Mouse (Mus musculus): Measurements from ENCODE around the gene Crip3. TPM values are rescaled to one million over a fixed set of nuclear protein-coding genes. Genes with fewer than 3 reads are reported as not detected.
A peak's percentile ranks its signal among the peaks of the same experiment; 100 is the strongest.

The Crip3 gene
- polyA plus RNA-seq, 1 experiment from 2014 or later = 0.24 TPM

- H3K36me3 ChIP-seq (ENCODE audit: control insufficient read depth, insufficient read depth, low read length) = no peaks in the 10 kb centered on the region
- ATAC-seq (ENCODE audit: insufficient read depth, low FRiP score, low TSS enrichment) = no peak
- DNase-seq (ENCODE audit: low spot score) = no peak
Observed at GRCm38 (mm10) chr17:46419717-46420116, 9.0 kb upstream of the Crip3 start.

DNA sequence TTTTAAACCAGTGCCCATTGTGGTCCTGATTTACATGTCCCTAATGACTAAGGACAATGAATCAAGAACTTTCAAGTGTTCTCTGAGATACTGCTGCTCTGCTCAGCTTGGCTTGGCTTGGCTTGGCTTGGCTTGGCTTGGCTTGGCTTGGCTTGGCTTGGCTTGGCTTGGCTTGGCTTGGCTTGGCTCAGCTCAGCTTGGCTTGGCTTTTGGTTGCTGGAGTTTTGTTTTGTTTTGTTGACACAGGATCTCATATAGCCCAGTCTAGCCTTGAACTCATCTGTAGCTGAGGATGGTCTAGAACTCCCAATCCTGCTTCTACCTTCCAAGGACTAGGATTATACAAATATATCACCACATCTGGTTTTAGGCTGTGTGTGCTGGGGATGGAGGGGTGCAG, 2.2 kb upstream of the Crip3 start:
- DNase-seq (ENCODE audit: low spot score) (no peak), ATAC-seq (ENCODE audit: insufficient read depth, low FRiP score, low TSS enrichment) (no peak)
- Histone ChIP-seq H3K36me3 (ENCODE audit: control insufficient read depth, insufficient read depth, low read length) (no peaks in the 10 kb centered on the region), H3K4me1 (ENCODE audit: control insufficient read depth, insufficient read depth, low read length) (no peaks in the 10 kb centered on the region), H3K9ac (ENCODE audit: low read length) (no peak overlapping the region), H3K9me3 (ENCODE audit: control insufficient read depth, low read length) (no peaks in the 10 kb centered on the region), H3K27me3 (ENCODE audit: control insufficient read depth, insufficient read depth, low read length) (no peaks in the 10 kb centered on the region), H3K4me3 (ENCODE audit: low read depth, low read length) (no peak overlapping the region), H3K4me2 (ENCODE audit: low read depth) (no peak overlapping the region), H3K27ac (ENCODE audit: low read depth, low read length) (no peak overlapping the region)

More at GRCm38 (mm10) chr17:46419717-46420116, 9.0 kb upstream of the Crip3 start:
- Histone ChIP-seq H3K4me1 (ENCODE audit: control insufficient read depth, insufficient read depth, low read length) (no peaks in the 10 kb centered on the region), H3K4me3 (ENCODE audit: low read depth, low read length) (no peak overlapping the region), H3K9ac (ENCODE audit: low read length) (no peak overlapping the region), H3K27me3 (ENCODE audit: control insufficient read depth, insufficient read depth, low read length) (no peaks in the 10 kb centered on the region), H3K4me2 (ENCODE audit: low read depth) (no peak overlapping the region), H3K9me3 (ENCODE audit: control insufficient read depth, low read length) (no peaks in the 10 kb centered on the region), H3K27ac (ENCODE audit: low read depth, low read length) (no peak overlapping the region)

DNA sequence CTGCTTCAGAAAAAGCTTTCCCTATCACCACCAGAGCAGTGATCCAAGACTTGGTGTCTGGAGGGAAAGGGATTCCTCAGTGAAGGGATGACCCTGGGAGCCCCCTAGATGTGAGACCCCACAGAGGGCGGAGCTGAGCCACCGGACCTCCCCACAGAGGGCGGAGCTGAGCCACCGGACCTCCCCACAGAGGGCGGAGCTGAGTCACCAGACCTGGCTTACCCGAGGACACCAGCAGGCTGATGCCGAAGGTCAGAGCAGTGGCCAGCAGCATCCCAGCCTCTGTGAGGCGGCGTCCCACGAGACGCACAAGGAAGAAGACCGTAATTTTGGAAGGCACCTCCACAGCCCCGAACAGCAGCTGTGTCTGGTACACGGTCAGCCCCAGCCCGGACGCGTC, 4.9 kb downstream of the Crip3 start:
- DNase-seq (ENCODE audit: low spot score) = peak; percentile 40

DNA sequence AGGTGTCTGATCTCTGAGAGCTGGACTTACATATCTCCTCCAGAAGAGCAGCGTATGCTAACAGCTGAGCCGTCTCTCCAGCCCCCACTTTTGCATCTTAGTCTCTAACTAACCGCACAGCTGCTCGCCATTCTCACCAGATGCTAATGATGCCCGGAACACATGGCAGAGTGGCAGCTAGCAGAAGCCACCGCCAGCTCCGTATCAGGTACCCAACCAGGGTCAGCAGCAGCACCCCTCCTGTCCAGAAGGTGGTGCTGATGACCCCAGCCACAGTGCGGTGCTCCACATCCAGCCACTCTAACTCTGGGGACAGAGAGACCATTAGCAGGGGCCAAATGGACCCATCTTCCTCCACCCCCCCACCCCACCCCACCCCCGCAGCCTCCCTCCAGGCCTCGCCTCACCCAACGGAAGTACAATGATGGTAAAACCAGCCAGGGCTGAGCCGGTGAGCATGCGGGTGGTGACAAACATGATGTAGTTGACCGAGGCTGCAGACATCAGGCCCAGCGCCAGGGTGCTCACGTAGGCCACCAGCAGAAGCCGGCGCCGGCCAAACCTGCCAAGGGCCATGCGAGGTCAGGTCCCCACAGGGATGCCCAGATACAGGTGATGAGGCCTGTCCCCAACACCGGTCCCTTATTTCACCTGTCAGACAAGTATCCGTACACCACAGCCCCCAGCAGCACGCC, 8.1 kb downstream of the Crip3 start:
- ATAC-seq (ENCODE audit: insufficient read depth, low FRiP score, low TSS enrichment) = peak; percentile 54
- H3K9me3 ChIP-seq (ENCODE audit: control insufficient read depth, low read length) = no peaks in the 10 kb centered on the region
- no peak overlapping the region for H3K9ac ChIP-seq (ENCODE audit: low read length)
- no peak overlapping the region for H3K27ac ChIP-seq (ENCODE audit: low read depth, low read length)
- no peaks in the 10 kb centered on the region for H3K27me3 ChIP-seq (ENCODE audit: control insufficient read depth, insufficient read depth, low read length)
- no peaks in the 10 kb centered on the region for H3K36me3 ChIP-seq (ENCODE audit: control insufficient read depth, insufficient read depth, low read length)
- DNase-seq (ENCODE audit: low spot score) = peak; percentile 53
- H3K4me3 ChIP-seq (ENCODE audit: low read depth, low read length) = no peak overlapping the region
- H3K4me1 ChIP-seq (ENCODE audit: control insufficient read depth, insufficient read depth, low read length) = 0 out of 2 replicates have a peak, but pooled peaks cover 2% of the 10 kb centered on the region
- 26% methylated on average over 23 of the region's 23 CpGs for WGBS
- H3K4me2 ChIP-seq (ENCODE audit: low read depth) = no peak overlapping the region

More for the DNA sequence above, 4.9 kb downstream of the Crip3 start:
- H3K4me1 ChIP-seq (ENCODE audit: control insufficient read depth, insufficient read depth, low read length) = 0 out of 2 replicates have a peak, but pooled peaks cover 2% of the 10 kb centered on the region
- H3K4me3 ChIP-seq (ENCODE audit: low read depth, low read length) = no peak overlapping the region; the same call in 1 of the 2 replicates
- no peaks in the 10 kb centered on the region for H3K36me3 ChIP-seq (ENCODE audit: control insufficient read depth, insufficient read depth, low read length)
- no peak overlapping the region for H3K27ac ChIP-seq (ENCODE audit: low read depth, low read length)
- 4% methylated on average over 17 of the region's 17 CpGs for WGBS
- H3K4me2 ChIP-seq (ENCODE audit: low read depth) = peak overlapping the region; percentile 37
- H3K27me3 ChIP-seq (ENCODE audit: control insufficient read depth, insufficient read depth, low read length) = no peaks in the 10 kb centered on the region
- H3K9me3 ChIP-seq (ENCODE audit: control insufficient read depth, low read length) = no peaks in the 10 kb centered on the region
- peak overlapping the region; percentile 32 for H3K9ac ChIP-seq (ENCODE audit: low read length)
- ATAC-seq (ENCODE audit: insufficient read depth, low FRiP score, low TSS enrichment) = peak; percentile 63; the same call in 1 of the 2 replicates

- 68% methylated on average over 4 of the region's 4 CpGs for WGBS
- no peak within 1 kb of the TSS for H3K27ac ChIP-seq (ENCODE audit: low read depth, low read length)
- 0 out of 2 replicates have a peak, but pooled peaks cover 2% of the 10 kb centered on the region for H3K4me1 ChIP-seq (ENCODE audit: control insufficient read depth, insufficient read depth, low read length)
- DNase-seq (ENCODE audit: low spot score) (no peak), ATAC-seq (ENCODE audit: insufficient read depth, low FRiP score, low TSS enrichment) (no peak)
- no peak within 1 kb of the TSS for H3K4me2 ChIP-seq (ENCODE audit: low read depth)
- peaks cover 9% of the 10 kb centered on the region for H3K27me3 ChIP-seq (ENCODE audit: control insufficient read depth, insufficient read depth, low read length)
- H3K9me3 ChIP-seq (ENCODE audit: control insufficient read depth, low read length) = no peaks in the 10 kb centered on the region
- H3K9ac ChIP-seq (ENCODE audit: low read length) = no peak within 1 kb of the TSS; the same call in 1 of the 2 replicates
- H3K4me3 ChIP-seq (ENCODE audit: low read depth, low read length) = no peak within 1 kb of the TSS
- H3K36me3 ChIP-seq (ENCODE audit: control insufficient read depth, insufficient read depth, low read length) = no peaks in the 10 kb centered on the region
Observed at GRCm38 (mm10) chr17:46438298-46438873, 9.7 kb downstream of the Crip3 start, which contains the start of gene Slc22a7. Gene Slc22a7, minus strand, starts transcription at chr17:46438457.

- peaks cover 17% of the 10 kb centered on the region for H3K27me3 ChIP-seq (ENCODE audit: control insufficient read depth, insufficient read depth, low read length)
- no peak overlapping the region for H3K27ac ChIP-seq (ENCODE audit: low read depth, low read length)
- H3K9me3 ChIP-seq (ENCODE audit: control insufficient read depth, low read length) = no peaks in the 10 kb centered on the region
- no peaks in the 10 kb centered on the region for H3K4me1 ChIP-seq (ENCODE audit: control insufficient read depth, insufficient read depth, low read length)
- ATAC-seq (ENCODE audit: insufficient read depth, low FRiP score, low TSS enrichment) (no peak), DNase-seq (ENCODE audit: low spot score) (no peak)
- no peak overlapping the region for H3K4me2 ChIP-seq (ENCODE audit: low read depth)
- H3K36me3 ChIP-seq (ENCODE audit: control insufficient read depth, insufficient read depth, low read length) = no peaks in the 10 kb centered on the region
- H3K4me3 ChIP-seq (ENCODE audit: low read depth, low read length) = no peak overlapping the region
- H3K9ac ChIP-seq (ENCODE audit: low read length) = no peak overlapping the region
- WGBS = 92% methylated on average over 10 of the region's 10 CpGs
Observed at GRCm38 (mm10) chr17:46439176-46439575, 10.4 kb downstream of the Crip3 start.

GRCm38 (mm10) chr17:46444839-46445579, 16.3 kb downstream of the Crip3 start:
- under 1% methylated on average over 49 of the region's 50 CpGs for WGBS
- no peaks in the 10 kb centered on the region for H3K4me1 ChIP-seq (ENCODE audit: control insufficient read depth, insufficient read depth, low read length)
- H3K4me3 ChIP-seq (ENCODE audit: low read depth, low read length) = peak overlapping the region; percentile 23
- no peak for ATAC-seq (ENCODE audit: insufficient read depth, low FRiP score, low TSS enrichment)
- H3K27ac ChIP-seq (ENCODE audit: low read depth, low read length) = no peak overlapping the region
- no peaks in the 10 kb centered on the region for H3K9me3 ChIP-seq (ENCODE audit: control insufficient read depth, low read length)
- H3K36me3 ChIP-seq (ENCODE audit: control insufficient read depth, insufficient read depth, low read length) = no peaks in the 10 kb centered on the region
- DNase-seq (ENCODE audit: low spot score) = no peak
- peak overlapping the region; percentile 18 for H3K9ac ChIP-seq (ENCODE audit: low read length)
- H3K27me3 ChIP-seq (ENCODE audit: control insufficient read depth, insufficient read depth, low read length) = peaks cover 36% of the 10 kb centered on the region
- H3K4me2 ChIP-seq (ENCODE audit: low read depth) = peak overlapping the region; percentile 44

GRCm38 (mm10) chr17:46446264-46446663, 17.5 kb downstream of the Crip3 start:
- no peak overlapping the region for H3K27ac ChIP-seq (ENCODE audit: low read depth, low read length)
- ATAC-seq (ENCODE audit: insufficient read depth, low FRiP score, low TSS enrichment) (no peak), DNase-seq (ENCODE audit: low spot score) (no peak)
- peaks cover 36% of the 10 kb centered on the region for H3K27me3 ChIP-seq (ENCODE audit: control insufficient read depth, insufficient read depth, low read length)
- no peak overlapping the region for H3K4me2 ChIP-seq (ENCODE audit: low read depth)
- no peaks in the 10 kb centered on the region for H3K9me3 ChIP-seq (ENCODE audit: control insufficient read depth, low read length)
- no peaks in the 10 kb centered on the region for H3K4me1 ChIP-seq (ENCODE audit: control insufficient read depth, insufficient read depth, low read length)
- no peaks in the 10 kb centered on the region for H3K36me3 ChIP-seq (ENCODE audit: control insufficient read depth, insufficient read depth, low read length)
- no peak overlapping the region for H3K9ac ChIP-seq (ENCODE audit: low read length)
- 93% methylated on average over 16 of the region's 16 CpGs for WGBS
- H3K4me3 ChIP-seq (ENCODE audit: low read depth, low read length) = no peak overlapping the region
